Mouse (Mus musculus) liver, adult 2 months (tissue): ENCODE measurements at regions not wholly inside any gene's neighbourhood (a gene's known extent, or its start where the extent isn't known, plus 50 kb on each side); places are given as distances from the start of the nearest gene placed in this dataset.

Experiments used
- CTCF ChIP-seq: fragments of 200-500 bp; IDR thresholded peaks from 2 replicates; pipeline ENCODE4 v1.5.1; 2011; ENCODE audit warnings: low read depth, low read length, control low read depth
- POLR2A ChIP-seq: fragments of 200-500 bp; IDR thresholded peaks from 2 replicates; pipeline ENCODE4 v1.6.1; 2011; ENCODE audit warnings: low read length, control low read depth; ENCODE audit not compliant: insufficient read depth; ENCODE audit errors: extremely low read depth

DNA sequence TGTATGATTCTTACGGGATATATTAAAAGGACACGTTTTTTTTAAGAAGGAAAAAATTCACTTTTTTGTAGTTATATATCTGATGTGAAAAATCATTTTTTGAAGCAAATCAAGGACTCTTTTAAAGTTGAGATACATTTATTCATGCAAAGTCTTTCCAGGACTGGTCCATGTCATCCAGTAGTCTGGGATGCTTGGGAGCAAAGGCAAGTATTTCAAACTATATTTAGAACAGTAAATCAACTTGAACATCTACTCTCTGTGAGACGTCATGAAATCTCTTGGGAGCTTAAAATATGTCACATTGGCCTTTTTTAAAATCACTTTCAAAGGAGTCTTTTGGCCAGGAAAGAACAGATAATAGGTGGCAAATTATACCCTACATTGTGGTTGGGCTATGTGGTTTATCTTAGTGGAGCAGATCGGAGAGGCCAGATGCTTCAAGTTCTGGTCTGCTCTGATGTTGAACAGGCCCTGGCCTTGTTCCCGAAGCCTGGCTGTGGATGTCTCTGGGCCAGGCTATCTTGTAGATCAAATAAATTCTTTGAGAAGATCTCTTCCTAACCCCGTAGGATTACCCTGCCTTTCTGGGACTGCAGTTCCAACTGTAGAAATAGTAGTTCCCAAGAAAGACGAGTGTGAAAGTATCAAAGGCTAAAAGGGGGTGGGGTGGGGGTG is 936.8 kb upstream of the Lcorl start:
- TF ChIP-seq CTCF (no peak), POLR2A (no peak)
